Mouse (Mus musculus): ENCODE measurements at regions not wholly inside any gene's neighbourhood (a gene's known extent, or its start where the extent isn't known, plus 50 kb on each side); places are given as distances from the start of the nearest gene placed in this dataset.

GRCm38 (mm10) chr4:53264501-53264900, 104.8 kb upstream of the Abca1 start:
- intact Hi-C loops (cut with DNase I): loop anchor here (2.0 to 5.0 kb wide), 3 partner anchors 73 to 147 kb away; partner anchors contain the start of gene Abca1
- Histone ChIP-seq H3K27me3 (ENCODE audit: control insufficient read depth, insufficient read depth, low read length) (no peaks in the 10 kb centered on the region), H3K4me3 (no peak overlapping the region), H3K36me3 (ENCODE audit: control insufficient read depth, insufficient read depth, low read length) (peaks cover 4% of the 10 kb centered on the region; the same call in 1 of the 2 replicates), H3K27ac (peak overlapping the region; percentile 60; the same call in 1 of the 2 replicates), H3K79me2 (replicated peaks; ENCODE audit: control insufficient read depth, insufficient read depth, low read length) (no peaks in the 10 kb centered on the region), H3K4me1 (ENCODE audit: control insufficient read depth, insufficient read depth, low read length) (peaks cover 6% of the 10 kb centered on the region), H3K9ac (ENCODE audit: low read depth, low read length) (no peak overlapping the region)
- TF ChIP-seq EP300 (IDR thresholded peaks at IDR 0.05; ENCODE audit: insufficient read depth, low read depth, low read length): no peak
- TF ChIP-seq POLR2A (IDR thresholded peaks at IDR 0.05; ENCODE audit: insufficient read depth, low read depth, low read length): no peak
- no peak for TF ChIP-seq CTCF (IDR thresholded peaks at IDR 0.05)
- WGBS: 34% methylated on average over 2 of the region's 2 CpGs
- DNase-seq: no peak

GRCm38 (mm10) chr4:53263776-53264175, 104.1 kb upstream of the Abca1 start:
- H3K4me1 ChIP-seq (ENCODE audit: control insufficient read depth, insufficient read depth, low read length): peaks cover 6% of the 10 kb centered on the region
- peak; percentile 91 to 93 for DNase-seq
- TF ChIP-seq POLR2A (IDR thresholded peaks at IDR 0.05; ENCODE audit: insufficient read depth, low read depth, low read length) (no peak), EP300 (IDR thresholded peaks at IDR 0.05; ENCODE audit: insufficient read depth, low read depth, low read length) (peak; percentile 81), CTCF (IDR thresholded peaks at IDR 0.05) (peak; percentile 62)
- no peaks in the 10 kb centered on the region for H3K79me2 ChIP-seq (replicated peaks; ENCODE audit: control insufficient read depth, insufficient read depth, low read length)
- H3K36me3 ChIP-seq (ENCODE audit: control insufficient read depth, insufficient read depth, low read length): peaks cover 4% of the 10 kb centered on the region; the same call in 1 of the 2 replicates
- 12% methylated on average over 13 of the region's 13 CpGs for WGBS
- H3K27me3 ChIP-seq (ENCODE audit: control insufficient read depth, insufficient read depth, low read length): no peaks in the 10 kb centered on the region
- intact Hi-C loops (cut with DNase I): loop anchor here (2.0 to 5.0 kb wide), 4 partner anchors 45 to 146 kb away; partner anchors contain the start of gene Abca1
- peak overlapping the region; percentile 60 for H3K27ac ChIP-seq
- no peak overlapping the region for H3K9ac ChIP-seq (ENCODE audit: low read depth, low read length)
- H3K4me3 ChIP-seq: no peak overlapping the region

GRCm38 (mm10) chr4:53262466-53262865, 102.8 kb upstream of the Abca1 start:
- TF ChIP-seq EP300 (IDR thresholded peaks at IDR 0.05; ENCODE audit: insufficient read depth, low read depth, low read length) (no peak), CTCF (IDR thresholded peaks at IDR 0.05) (no peak), POLR2A (IDR thresholded peaks at IDR 0.05; ENCODE audit: insufficient read depth, low read depth, low read length) (no peak)
- no peak overlapping the region for H3K27ac ChIP-seq
- H3K4me1 ChIP-seq (ENCODE audit: control insufficient read depth, insufficient read depth, low read length): peaks cover 6% of the 10 kb centered on the region
- H3K4me3 ChIP-seq: no peak overlapping the region
- WGBS: 95% methylated on average over 5 of the region's 5 CpGs
- no peak for DNase-seq
- no peaks in the 10 kb centered on the region for H3K27me3 ChIP-seq (ENCODE audit: control insufficient read depth, insufficient read depth, low read length)
- intact Hi-C loops (cut with DNase I): loop anchor here (2.0 to 5.0 kb wide), 3 partner anchors 44 to 145 kb away; no protein-coding TSS in a partner anchor
- H3K36me3 ChIP-seq (ENCODE audit: control insufficient read depth, insufficient read depth, low read length): peaks cover 4% of the 10 kb centered on the region; the same call in 1 of the 2 replicates
- no peak overlapping the region for H3K9ac ChIP-seq (ENCODE audit: low read depth, low read length)
- H3K79me2 ChIP-seq (replicated peaks; ENCODE audit: control insufficient read depth, insufficient read depth, low read length): no peaks in the 10 kb centered on the region

- H3K36me3 ChIP-seq (ENCODE audit: control insufficient read depth, insufficient read depth, low read length): peaks cover 4% of the 10 kb centered on the region; the same call in 1 of the 2 replicates
- no peaks in the 10 kb centered on the region for H3K79me2 ChIP-seq (replicated peaks; ENCODE audit: control insufficient read depth, insufficient read depth, low read length)
- H3K4me3 ChIP-seq: no peak overlapping the region
- 0 out of 2 replicates have a peak, but pooled peaks have one; percentile 43 for TF ChIP-seq EP300 (IDR thresholded peaks at IDR 0.05; ENCODE audit: insufficient read depth, low read depth, low read length)
- TF ChIP-seq CTCF (IDR thresholded peaks at IDR 0.05): no peak
- no peak for TF ChIP-seq POLR2A (IDR thresholded peaks at IDR 0.05; ENCODE audit: insufficient read depth, low read depth, low read length)
- peaks cover 6% of the 10 kb centered on the region for H3K4me1 ChIP-seq (ENCODE audit: control insufficient read depth, insufficient read depth, low read length)
- H3K27ac ChIP-seq: no peak overlapping the region
- intact Hi-C loops (cut with DNase I): loop anchor here (2.0 to 5.0 kb wide), 3 partner anchors 43 to 144 kb away; no protein-coding TSS in a partner anchor
- DNase-seq: no peak
- 67% methylated on average over 6 of the region's 6 CpGs for WGBS
- H3K9ac ChIP-seq (ENCODE audit: low read depth, low read length): no peak overlapping the region
- no peaks in the 10 kb centered on the region for H3K27me3 ChIP-seq (ENCODE audit: control insufficient read depth, insufficient read depth, low read length)
Observed at GRCm38 (mm10) chr4:53261556-53262140, 102.0 kb upstream of the Abca1 start.

GRCm38 (mm10) chr4:53258975-53259374, 99.3 kb upstream of the Abca1 start:
- intact Hi-C loops (cut with DNase I): no loop called here
- no peaks in the 10 kb centered on the region for H3K36me3 ChIP-seq (ENCODE audit: control insufficient read depth, insufficient read depth, low read length)

GRCm38 (mm10) chr4:53256996-53257395, 97.3 kb upstream of the Abca1 start:
- H3K36me3 ChIP-seq (ENCODE audit: control insufficient read depth, insufficient read depth, low read length): no peaks in the 10 kb centered on the region
- TF ChIP-seq EP300 (IDR thresholded peaks at IDR 0.05; ENCODE audit: insufficient read depth, low read depth, low read length): no peak
- no peak for TF ChIP-seq POLR2A (IDR thresholded peaks at IDR 0.05; ENCODE audit: insufficient read depth, low read depth, low read length)
- TF ChIP-seq CTCF (IDR thresholded peaks at IDR 0.05): no peak
- 67% methylated on average over 5 of the region's 5 CpGs for WGBS
- DNase-seq: no peak
- H3K4me1 ChIP-seq (ENCODE audit: control insufficient read depth, insufficient read depth, low read length): peaks cover 3% of the 10 kb centered on the region
- H3K27ac ChIP-seq: no peak overlapping the region
- no peaks in the 10 kb centered on the region for H3K79me2 ChIP-seq (replicated peaks; ENCODE audit: control insufficient read depth, insufficient read depth, low read length)
- no peak overlapping the region for H3K4me3 ChIP-seq
- H3K27me3 ChIP-seq (ENCODE audit: control insufficient read depth, insufficient read depth, low read length): no peaks in the 10 kb centered on the region
- no peak overlapping the region for H3K9ac ChIP-seq (ENCODE audit: low read depth, low read length)
- intact Hi-C loops (cut with DNase I): no loop called here

More at GRCm38 (mm10) chr4:53258975-53259374, 99.3 kb upstream of the Abca1 start:
- Histone ChIP-seq H3K4me1 (ENCODE audit: control insufficient read depth, insufficient read depth, low read length) (peaks cover 4% of the 10 kb centered on the region), H3K9ac (ENCODE audit: low read depth, low read length) (no peak overlapping the region), H3K79me2 (replicated peaks; ENCODE audit: control insufficient read depth, insufficient read depth, low read length) (no peaks in the 10 kb centered on the region), H3K27ac (no peak overlapping the region), H3K27me3 (ENCODE audit: control insufficient read depth, insufficient read depth, low read length) (no peaks in the 10 kb centered on the region), H3K4me3 (no peak overlapping the region)
- DNase-seq: no peak
- no peak for TF ChIP-seq CTCF (IDR thresholded peaks at IDR 0.05)
- TF ChIP-seq POLR2A (IDR thresholded peaks at IDR 0.05; ENCODE audit: insufficient read depth, low read depth, low read length): no peak
- no peak for TF ChIP-seq EP300 (IDR thresholded peaks at IDR 0.05; ENCODE audit: insufficient read depth, low read depth, low read length)
- WGBS: 93% methylated on average over 6 of the region's 6 CpGs

All from heart, adult 2 months (tissue).